Mouse (Mus musculus) lung, adult 10 weeks (tissue): ENCODE data around the gene Ccdc169. TPM values are rescaled to one million over a fixed set of nuclear protein-coding genes. Genes with fewer than 3 reads are reported as not detected.

Experiments used
- polyA plus RNA-seq: library from polyadenylated mRNA; stranded (reverse); fragments of 350-450 nt; fragmentation: Illumina TruSeq; extraction: RNeasy Lipid Tissue Mini Kit (QIAGEN cat#74804); gene quantifications from one replicate; pipeline ENCODE4 v1.2.3, GENCODE M21; 2014; ENCODE audit warnings: low read depth, low replicate concordance; ENCODE audit not compliant: insufficient read depth

The Ccdc169 gene
- not detected for polyA plus RNA-seq

GRCm38 (mm10) chr3:55137039-55137438, at the start of gene Ccdc169:
Ccdc169 (plus strand) TSS chr3:55137339.

GRCm38 (mm10) chr3:55111935-55112709, 25.0 kb upstream of the Ccdc169 start, which contains the start of gene Spg20:
Spg20 (plus strand) TSS chr3:55112108.

GRCm38 (mm10) chr3:55181766-55182165, 44.6 kb downstream of the Ccdc169 start, which contains the start of gene Sohlh2:
Sohlh2 (plus strand) TSS chr3:55182028.

Other genes with a start within 250 kb of the Ccdc169 start
- not detected for gene Sertm1, start 221.5 kb upstream of the Ccdc169 start, polyA plus RNA-seq
- 0.71 TPM for gene Ccna1, start 81.8 kb upstream of the Ccdc169 start, polyA plus RNA-seq
- 14.5 TPM for gene Spg20, start 25.2 kb upstream of the Ccdc169 start, polyA plus RNA-seq
- gene Sohlh2, start 44.7 kb downstream of the Ccdc169 start, polyA plus RNA-seq = not detected
- 2.0 TPM for gene Dclk1, start 105.0 kb downstream of the Ccdc169 start, polyA plus RNA-seq